Mouse (Mus musculus) ES-E14 (cell line): Measurements from ENCODE around the gene St6galnac6. TPM values are rescaled to one million over a fixed set of nuclear protein-coding genes. Genes with fewer than 3 reads are reported as not detected.
A peak's percentile ranks its signal among the peaks of the same experiment; 100 is the strongest.

Experiments used
- DNase-seq: peaks from one replicate; pipeline ENCODE4 v3.0.0-alpha.2; 2013; ENCODE audit warnings: low read depth, low spot score
- H3K27ac ChIP-seq: 2 replicates; pipeline ENCODE4 v1.5.1; 2012; ENCODE audit warnings: low read depth, mild to moderate bottlenecking, low read length, moderate library complexity, mixed read lengths; ENCODE audit not compliant: poor library complexity, insufficient read depth, severe bottlenecking
- H3K36me3 ChIP-seq: 2 replicates; pipeline ENCODE4 v1.6.1; 2012; ENCODE audit warnings: mild to moderate bottlenecking, low read length, moderate library complexity, mixed read lengths; ENCODE audit not compliant: control insufficient read depth, poor library complexity, insufficient read depth, severe bottlenecking
- H3K4me1 ChIP-seq, 2 experiments: fragments of 150-350 bp in 1 of 2; sonication (generic) in 1 of 2; 2 replicates each; pipeline ENCODE4 v1.6.1; 2012; ENCODE audit warnings: low read length in 2 of 2, mild to moderate bottlenecking in 1 of 2, mixed read lengths in 1 of 2; ENCODE audit not compliant: control insufficient read depth in 2 of 2, insufficient read depth in 2 of 2, poor library complexity in 1 of 2
- H3K4me3 ChIP-seq, 2 experiments: fragments of 150-350 bp in 1 of 2; sonication (generic) in 1 of 2; 2 replicates each; pipeline ENCODE4 v1.5.1; 2012; ENCODE audit warnings: low read length in 2 of 2, low read depth in 1 of 2, mild to moderate bottlenecking in 1 of 2, mixed read lengths in 1 of 2; ENCODE audit not compliant: insufficient read depth in 1 of 2, poor library complexity in 1 of 2, severe bottlenecking in 1 of 2
- H3K9ac ChIP-seq: 2 replicates; pipeline ENCODE4 v1.6.1; 2012; ENCODE audit warnings: low read depth, mild to moderate bottlenecking, low read length, mixed read lengths; ENCODE audit not compliant: poor library complexity, insufficient read depth, severe bottlenecking
- H3K9me3 ChIP-seq: fragments of 150-350 bp; sonication (generic); 2 replicates; pipeline ENCODE4 v1.6.1; 2012; ENCODE audit warnings: low read depth, mild to moderate bottlenecking, low read length; ENCODE audit not compliant: control insufficient read depth, insufficient read depth
- CHD2 ChIP-seq: IDR thresholded peaks from 2 replicates; pipeline ENCODE4 v1.6.1; 2014; ENCODE audit warnings: mild to moderate bottlenecking, low read depth, low read length, inconsistent platforms
- HCFC1 ChIP-seq: IDR thresholded peaks from 2 replicates; pipeline ENCODE4 v1.6.1; 2012; ENCODE audit warnings: low read length, inconsistent platforms, borderline replicate concordance; ENCODE audit not compliant: insufficient read depth
- MAFK ChIP-seq: IDR thresholded peaks from 2 replicates; pipeline ENCODE4 v1.6.1; 2014; ENCODE audit warnings: mild to moderate bottlenecking, low read depth, low read length, inconsistent platforms; ENCODE audit not compliant: insufficient read depth
- ZC3H11A ChIP-seq: IDR thresholded peaks from 2 replicates; pipeline ENCODE4 v1.6.1; 2012; ENCODE audit warnings: low read depth, mild to moderate bottlenecking, inconsistent platforms, low read length, borderline replicate concordance
- ZNF384 ChIP-seq: IDR thresholded peaks from 2 replicates; pipeline ENCODE4 v1.6.1; 2012; ENCODE audit warnings: low read depth, low read length, inconsistent platforms
- in situ Hi-C, 2 experiments: fragments of 600-800 bp; cut with MboI; formaldehyde crosslinking; loops; one replicate each; pipeline ENCODE4 v1.15.1; 2025; ENCODE audit warnings: low sequenced_read_pairs in 2 of 2, inconsistent platforms in 1 of 2; ENCODE audit not compliant: unreplicated experiment in 2 of 2
- total RNA-seq: library from RNA; depleted of rRNA; stranded (reverse); fragments of 300-350 nt; gene quantifications from 2 replicates; pipeline ENCODE4 v1.2.3, GENCODE M21; 2012; rRNA removed

St6galnac6 gene
- total RNA-seq, 1 experiment, result 18.0 TPM

GRCm38 (mm10) chr2:32665853-32666252 is 66.3 kb downstream of the St6galnac6 start:
- TF ChIP-seq ZC3H11A (no peak), ZNF384 (no peak), CHD2 (no peak), MAFK (no peak), HCFC1 (no peak)
- no peak overlapping the region for H3K4me3 ChIP-seq
- H3K9ac ChIP-seq, result no peak overlapping the region; the same call in 1 of the 2 replicates
- in situ Hi-C loops, result no loop called here
- DNase-seq, result no peak
- H3K36me3 ChIP-seq, result peaks cover 1% of the 10 kb centered on the region; the same call in 1 of the 2 replicates
- peaks cover 0 to 14% of the 10 kb centered on the region in 2 experiments; a peak in 2 of 4 replicates for H3K4me1 ChIP-seq
- peak overlapping the region; percentile 6; the same call in 1 of the 2 replicates for H3K27ac ChIP-seq
- no peaks in the 10 kb centered on the region for H3K9me3 ChIP-seq

DNA sequence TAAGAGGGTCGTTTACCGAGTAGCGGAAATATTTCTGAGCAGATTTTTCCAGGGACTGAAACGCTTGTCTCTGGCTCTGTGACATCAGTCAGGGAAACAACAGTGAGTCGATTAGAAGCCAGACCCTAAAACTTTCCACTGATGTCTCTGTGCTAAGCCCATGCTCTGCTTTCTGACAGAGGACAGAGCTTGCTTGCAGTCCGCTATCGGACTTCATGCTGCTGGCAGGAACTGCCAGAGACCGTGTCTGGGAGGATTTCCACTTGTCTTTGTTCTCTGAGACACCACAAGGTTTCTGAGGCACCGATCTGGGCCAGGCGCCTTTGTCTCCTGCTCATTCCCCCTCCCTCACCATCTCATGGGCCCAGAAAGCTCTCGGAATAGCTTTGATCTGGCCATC is 68.3 kb downstream of the St6galnac6 start:
- DNase-seq, result no peak
- TF ChIP-seq MAFK (no peak), HCFC1 (no peak), ZC3H11A (no peak), CHD2 (no peak), ZNF384 (no peak)
- in situ Hi-C loops, result no loop called here
- Histone ChIP-seq H3K4me1 (peaks cover 0 to 5% of the 10 kb centered on the region in 2 experiments; a peak in 2 of 4 replicates), H3K36me3 (peaks cover 14% of the 10 kb centered on the region), H3K9ac (no peak overlapping the region), H3K4me3 (no peak overlapping the region), H3K9me3 (no peaks in the 10 kb centered on the region), H3K27ac (no peak overlapping the region)

GRCm38 (mm10) chr2:32668176-32668575 is 68.7 kb downstream of the St6galnac6 start:
- in situ Hi-C loops, result no loop called here
- H3K9ac ChIP-seq, result no peak overlapping the region
- no peak for DNase-seq
- H3K36me3 ChIP-seq, result peaks cover 18% of the 10 kb centered on the region
- H3K9me3 ChIP-seq, result no peaks in the 10 kb centered on the region
- no peak overlapping the region for H3K27ac ChIP-seq
- TF ChIP-seq ZC3H11A (no peak), ZNF384 (no peak), HCFC1 (no peak), MAFK (no peak), CHD2 (no peak)
- no peak overlapping the region for H3K4me3 ChIP-seq
- H3K4me1 ChIP-seq, result peaks cover 0 to 5% of the 10 kb centered on the region in 2 experiments; a peak in 2 of 4 replicates

DNA sequence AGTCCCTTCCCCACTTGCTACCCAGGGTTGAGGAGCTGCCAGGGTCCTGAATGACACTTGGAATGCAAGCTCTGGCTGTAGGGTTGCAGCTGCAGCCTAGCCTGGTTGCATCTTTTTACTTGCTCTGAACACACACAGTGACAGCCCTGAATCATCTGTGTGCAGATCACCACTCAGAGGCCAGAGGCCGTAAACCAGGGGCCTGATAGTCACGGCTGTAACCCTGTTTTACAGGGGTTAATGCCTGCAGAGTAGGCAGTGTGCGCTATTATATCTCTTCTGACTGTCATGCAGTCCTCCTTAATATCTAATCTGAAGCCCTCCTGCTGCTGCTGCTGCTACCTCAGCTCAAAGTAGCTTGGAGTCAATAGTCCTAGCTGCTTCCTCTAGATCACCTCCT is 70.4 kb downstream of the St6galnac6 start:
- in situ Hi-C loops, result no loop called here
- TF ChIP-seq ZNF384 (no peak), CHD2 (no peak), ZC3H11A (no peak), HCFC1 (no peak), MAFK (no peak)
- no peak for DNase-seq
- H3K27ac ChIP-seq, result no peak overlapping the region
- H3K9me3 ChIP-seq, result no peaks in the 10 kb centered on the region
- peaks cover 25% of the 10 kb centered on the region for H3K36me3 ChIP-seq
- H3K4me3 ChIP-seq, result no peak overlapping the region
- no peak overlapping the region for H3K9ac ChIP-seq
- peaks cover 0 to 5% of the 10 kb centered on the region in 2 experiments; a peak in 2 of 4 replicates for H3K4me1 ChIP-seq

Other genes with a start within 250 kb of the St6galnac6 start
- 13.6 and 18.7 TPM in 2 replicates for gene Ciz1, start 247.4 kb upstream of the St6galnac6 start, total RNA-seq
- gene Dnm1, start 246.4 kb upstream of the St6galnac6 start, total RNA-seq, result 1.5 and 2.5 TPM in 2 replicates
- gene 1110008P14Rik, start 217.8 kb upstream of the St6galnac6 start, total RNA-seq, result 20.0 and 31.3 TPM in 2 replicates
- gene Lcn2, start 211.5 kb upstream of the St6galnac6 start, total RNA-seq, result not detected in 2 replicates
- 24.9 and 30.7 TPM in 2 replicates for gene Ptges2, start 203.8 kb upstream of the St6galnac6 start, total RNA-seq
- 2.1 and 2.5 TPM in 2 replicates for gene Naif1, start 149.3 kb upstream of the St6galnac6 start, total RNA-seq
- gene Slc25a25, start 148.3 kb upstream of the St6galnac6 start, total RNA-seq, result 22.1 and 23.4 TPM in 2 replicates
- 11.6 TPM in 2 replicates for gene Fam102a, start 64.4 kb upstream of the St6galnac6 start, total RNA-seq
- gene Dpm2, start 28.9 kb upstream of the St6galnac6 start, total RNA-seq, result 38.0 and 44.1 TPM in 2 replicates
- 3.5 and 5.0 TPM in 2 replicates for gene Pip5kl1, start 24.9 kb upstream of the St6galnac6 start, total RNA-seq
- 0.37 and 0.71 TPM in 2 replicates for gene 9430097D07Rik, start 24.0 kb upstream of the St6galnac6 start, total RNA-seq
- gene St6galnac4, start 12.6 kb upstream of the St6galnac6 start, total RNA-seq, result 9.4 and 14.8 TPM in 2 replicates
- 77.4 and 90.8 TPM in 2 replicates for gene Ak1, start 22.0 kb downstream of the St6galnac6 start, total RNA-seq
- gene Eng, start 46.9 kb downstream of the St6galnac6 start, total RNA-seq, result 18.3 and 36.8 TPM in 2 replicates
- gene Fpgs, start 104.4 kb downstream of the St6galnac6 start, total RNA-seq, result 61.2 and 84.6 TPM in 2 replicates
- gene Cdk9, start 113.4 kb downstream of the St6galnac6 start, total RNA-seq, result 68.0 and 72.4 TPM in 2 replicates
- gene Sh2d3c, start 121.3 kb downstream of the St6galnac6 start, total RNA-seq, result 1.7 and 1.8 TPM in 2 replicates
- gene 6330409D20Rik, start 141.3 kb downstream of the St6galnac6 start, total RNA-seq, result not detected in 2 replicates
- 75.9 and 124 TPM in 2 replicates for gene Tor2a, start 157.5 kb downstream of the St6galnac6 start, total RNA-seq
- gene Ttc16, start 175.9 kb downstream of the St6galnac6 start, total RNA-seq, result 0.94 and 2.2 TPM in 2 replicates
- 14.9 and 20.9 TPM in 2 replicates for gene Ptrh1, start 176.1 kb downstream of the St6galnac6 start, total RNA-seq
- gene Cfap157, start 184.7 kb downstream of the St6galnac6 start, total RNA-seq, result 0.32 TPM in 1 of 2 replicates, not detected in the other
- 4.0 and 6.6 TPM in 2 replicates for gene Stxbp1, start 247.5 kb downstream of the St6galnac6 start, total RNA-seq